Mouse (Mus musculus) inflammation-experienced regulatory T-cells, adult 6 months (primary cell): ENCODE measurements at regions not wholly inside any gene's neighbourhood (a gene's known extent, or its start where the extent isn't known, plus 50 kb on each side); places are given as distances from the start of the nearest gene placed in this dataset.

Experiments used
- ATAC-seq: one replicate; pipeline ENCODE4 v1.8.0; 2017

DNA sequence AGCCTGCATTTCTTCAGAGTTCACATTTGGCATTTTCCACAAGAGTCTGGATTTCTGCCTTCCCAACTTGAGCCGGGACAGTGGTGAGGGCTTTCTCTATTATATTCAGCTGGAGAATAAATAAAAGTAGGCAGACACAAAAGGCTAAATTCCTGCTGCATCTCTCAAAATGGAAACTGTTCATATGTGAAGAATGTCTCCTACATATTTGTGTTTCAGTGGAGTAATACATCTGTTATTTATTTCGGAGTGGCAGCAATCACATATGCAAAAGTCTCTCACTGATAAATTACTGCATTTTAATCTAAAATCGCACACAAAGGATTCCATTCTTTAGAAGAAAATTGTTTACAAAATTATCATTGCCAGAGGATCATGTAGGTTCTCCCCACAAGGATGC lies 230.9 kb upstream of the Tank start:
- no peak for ATAC-seq

DNA sequence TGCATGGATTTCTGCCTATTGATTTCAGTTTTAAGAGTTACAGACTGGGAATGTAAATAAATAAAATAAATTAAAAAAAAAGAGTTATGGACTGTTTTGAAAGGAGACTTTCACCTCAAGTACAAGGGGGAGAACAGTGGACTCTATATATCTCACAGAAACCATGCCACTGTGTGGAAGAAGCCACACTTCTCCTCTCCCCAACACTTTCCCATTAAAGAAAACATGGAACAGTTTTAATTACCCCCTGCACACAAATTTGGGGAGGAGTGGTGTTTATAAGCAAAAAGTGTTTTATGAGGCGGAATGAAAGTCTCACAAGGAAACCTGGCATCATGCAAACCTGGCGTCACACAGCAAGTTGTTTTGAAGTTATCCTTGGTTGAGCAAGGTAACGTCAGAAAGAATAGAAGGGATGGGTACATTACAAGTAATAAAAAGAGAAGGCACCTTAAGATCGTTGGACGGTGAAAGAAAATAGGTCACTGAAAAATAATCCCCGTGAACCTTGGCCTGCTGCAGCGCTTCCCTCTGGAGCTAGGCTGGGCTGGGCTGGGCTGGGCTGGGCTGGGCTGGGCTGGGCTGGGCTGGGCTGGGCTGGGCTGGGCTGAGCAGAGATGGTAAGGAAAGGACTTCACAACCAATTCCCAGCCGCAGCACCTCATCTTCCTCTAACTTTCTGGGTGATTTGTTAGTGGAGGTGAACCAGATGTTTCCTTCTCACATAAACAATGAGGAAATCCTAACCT lies 232.2 kb upstream of the Tank start:
- no peak for ATAC-seq

DNA sequence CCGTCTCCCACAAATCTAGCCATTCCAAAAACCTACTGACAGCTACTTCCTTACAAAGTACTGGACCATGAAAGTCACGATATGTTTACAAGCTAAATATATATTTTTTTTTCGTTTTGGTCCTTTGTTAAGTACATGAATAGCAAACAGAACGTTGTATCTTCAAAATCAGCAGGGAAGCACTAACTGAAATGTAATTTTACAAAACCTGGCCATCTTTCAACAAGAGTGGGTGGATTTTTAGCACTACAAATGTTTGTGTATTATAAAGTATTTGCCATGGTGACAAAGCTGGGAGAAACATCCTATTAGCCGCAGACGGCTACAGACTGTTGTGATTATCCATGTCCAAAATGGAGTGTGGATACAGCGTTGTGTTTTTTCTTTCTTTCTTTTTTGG lies 233.1 kb upstream of the Tank start:
- no peak for ATAC-seq

DNA sequence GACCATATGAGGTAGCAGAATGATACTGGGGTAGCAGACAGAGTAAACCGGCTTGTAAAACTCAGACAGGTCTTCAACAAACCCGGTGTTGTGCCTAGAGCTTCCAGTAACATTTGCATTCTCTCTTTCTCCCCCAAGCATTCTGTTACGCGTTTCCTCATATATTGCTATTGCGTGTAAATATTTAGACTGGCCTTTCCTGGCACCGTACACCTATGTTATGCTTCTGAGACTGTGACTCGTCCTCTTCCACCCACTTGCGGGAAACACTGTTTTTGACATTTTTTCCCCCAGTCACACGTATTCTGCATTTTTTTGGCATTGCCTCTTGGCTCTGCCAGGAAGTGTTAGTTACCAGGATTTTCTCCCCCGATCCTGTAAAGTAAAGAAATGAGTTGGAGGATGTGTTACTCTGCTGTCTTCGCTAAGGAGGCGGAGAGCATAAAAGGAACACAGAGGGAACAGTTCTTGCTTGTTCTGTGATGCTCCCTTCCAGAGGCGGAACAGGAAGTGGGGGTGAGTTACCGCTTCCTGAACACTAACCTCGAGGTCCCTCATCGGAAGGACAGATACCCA lies 233.7 kb upstream of the Tank start:
- ATAC-seq = no peak

DNA sequence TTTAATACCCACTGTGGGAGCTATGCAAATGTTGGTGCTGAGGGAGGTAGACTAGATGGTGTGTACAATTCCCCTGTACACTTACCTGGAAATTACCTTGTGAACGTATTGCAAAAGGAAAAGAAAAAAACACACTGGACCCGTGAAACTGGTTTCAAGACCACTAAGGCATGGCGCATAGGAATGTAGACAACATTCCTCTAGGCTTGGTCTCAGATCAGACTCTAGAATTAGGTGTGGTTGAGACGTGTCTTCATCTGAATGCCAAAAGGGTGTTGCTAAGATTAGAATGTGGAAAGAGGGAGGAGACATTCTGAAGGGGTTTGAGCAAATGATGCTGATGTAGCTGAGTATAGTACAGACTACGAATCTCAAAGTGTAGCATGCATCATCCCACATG lies 237.1 kb upstream of the Tank start:
- no peak for ATAC-seq

GRCm38 (mm10) chr2:61319226-61319625 lies 259.2 kb upstream of the Tank start:
- no peak for ATAC-seq

DNA sequence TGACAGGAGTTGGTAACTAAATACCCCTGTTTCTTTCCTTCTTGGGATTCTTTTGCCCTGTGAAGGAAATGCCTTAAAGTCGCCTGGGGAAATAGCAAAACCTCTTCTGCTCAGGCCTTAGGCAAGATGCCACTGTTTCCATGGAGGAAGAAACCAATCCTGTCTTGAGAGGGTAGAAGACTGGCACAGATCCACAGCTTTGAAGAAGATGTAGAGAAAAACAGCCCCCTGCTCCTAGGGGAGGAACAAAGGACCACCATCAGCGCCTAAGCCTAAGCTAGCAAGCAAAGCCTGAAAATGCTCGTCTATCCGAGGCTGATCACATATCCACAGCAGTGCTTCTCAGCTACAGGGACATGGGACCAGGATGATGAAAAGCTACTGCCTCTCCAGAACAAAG lies 268.0 kb upstream of the Tank start:
- ATAC-seq = no peak

DNA sequence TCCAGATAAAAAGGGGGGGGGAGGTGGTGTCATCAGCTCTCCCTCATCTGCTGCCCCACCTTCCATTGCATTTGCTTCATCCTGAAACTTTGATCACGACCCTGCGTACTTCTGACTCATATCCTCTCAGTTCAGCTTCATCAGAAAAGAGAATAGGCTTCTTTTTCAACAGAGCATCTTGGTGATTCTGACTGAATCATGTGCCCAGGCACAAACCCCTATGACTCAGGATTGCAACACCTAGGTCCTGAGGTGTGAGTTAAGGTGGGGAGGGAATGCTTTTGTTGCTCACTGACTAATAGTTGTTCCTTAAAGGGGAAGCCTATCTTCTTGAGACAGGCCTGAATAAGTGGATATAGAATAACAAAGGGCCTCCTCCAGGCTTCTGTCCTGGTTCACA lies 269.2 kb upstream of the Tank start:
- no peak for ATAC-seq

- no peak for ATAC-seq
Measured at GRCm38 (mm10) chr2:61297135-61297534, 281.2 kb upstream of the Tank start.

DNA sequence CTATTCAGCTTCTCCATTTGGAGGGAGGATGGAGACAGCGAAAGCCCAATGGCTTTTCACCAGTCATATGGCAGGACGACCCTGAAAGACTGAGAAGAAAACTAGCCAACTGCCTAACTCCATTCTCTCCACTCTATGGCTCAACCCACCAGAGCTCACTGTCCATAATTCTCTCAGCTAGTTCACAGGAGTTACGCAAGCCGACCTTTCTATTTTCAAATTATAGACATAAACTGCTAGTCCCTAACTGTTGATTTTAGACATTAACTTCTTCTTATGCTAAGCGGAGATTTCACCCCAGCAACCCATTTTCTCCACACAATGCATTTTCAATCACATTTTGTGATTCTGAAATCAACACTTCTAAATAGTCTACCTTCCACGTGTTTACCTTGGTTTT lies 281.8 kb upstream of the Tank start:
- no peak for ATAC-seq

GRCm38 (mm10) chr2:61295261-61295964 lies 283.0 kb upstream of the Tank start:
- ATAC-seq = no peak

GRCm38 (mm10) chr2:61288246-61288645 lies 290.1 kb upstream of the Tank start:
- no peak for ATAC-seq

DNA sequence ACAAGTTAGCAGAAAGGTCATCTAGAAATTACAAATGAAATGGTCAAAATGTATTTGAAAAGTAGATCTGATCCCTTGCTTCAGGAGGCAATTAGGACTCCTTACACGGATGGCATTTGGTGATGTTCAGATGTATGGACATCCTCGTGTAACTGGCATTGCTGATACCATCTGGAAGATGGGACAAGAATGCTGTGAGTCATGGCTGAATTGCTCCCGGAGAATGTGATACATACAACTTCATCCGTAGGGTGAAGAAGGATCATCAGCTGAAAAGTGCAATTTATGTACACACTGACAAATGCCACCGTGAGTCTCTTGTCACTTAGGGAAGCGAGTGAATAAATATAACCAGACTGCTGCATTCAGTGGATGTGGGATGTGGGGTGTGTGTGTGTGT lies 293.7 kb upstream of the Tank start:
- ATAC-seq = no peak

GRCm38 (mm10) chr2:61283829-61284601 lies 294.4 kb upstream of the Tank start:
- ATAC-seq = no peak

DNA sequence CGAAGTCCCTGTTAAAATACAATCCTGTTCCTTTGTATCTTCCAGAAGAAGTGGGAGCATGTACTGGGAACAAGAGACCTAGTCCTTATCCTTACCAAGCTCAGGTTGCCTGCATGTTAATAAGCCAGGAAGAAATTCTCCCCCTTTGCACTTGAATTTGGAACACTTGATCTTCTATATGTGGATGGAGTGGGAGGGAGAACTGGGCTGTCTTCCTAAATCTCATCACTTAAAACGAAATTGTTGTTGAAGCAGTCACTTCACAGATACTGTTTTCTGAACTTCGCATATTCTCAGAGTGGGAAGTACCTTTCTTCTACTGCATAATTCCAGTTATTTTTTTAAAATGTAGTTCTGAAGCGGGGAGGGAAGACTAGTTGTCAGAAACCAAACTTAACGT lies 305.7 kb upstream of the Tank start:
- no peak for ATAC-seq

- no peak for ATAC-seq
Measured at GRCm38 (mm10) chr2:61267706-61268105, 304.7 kb upstream of the Rbms1 start.

DNA sequence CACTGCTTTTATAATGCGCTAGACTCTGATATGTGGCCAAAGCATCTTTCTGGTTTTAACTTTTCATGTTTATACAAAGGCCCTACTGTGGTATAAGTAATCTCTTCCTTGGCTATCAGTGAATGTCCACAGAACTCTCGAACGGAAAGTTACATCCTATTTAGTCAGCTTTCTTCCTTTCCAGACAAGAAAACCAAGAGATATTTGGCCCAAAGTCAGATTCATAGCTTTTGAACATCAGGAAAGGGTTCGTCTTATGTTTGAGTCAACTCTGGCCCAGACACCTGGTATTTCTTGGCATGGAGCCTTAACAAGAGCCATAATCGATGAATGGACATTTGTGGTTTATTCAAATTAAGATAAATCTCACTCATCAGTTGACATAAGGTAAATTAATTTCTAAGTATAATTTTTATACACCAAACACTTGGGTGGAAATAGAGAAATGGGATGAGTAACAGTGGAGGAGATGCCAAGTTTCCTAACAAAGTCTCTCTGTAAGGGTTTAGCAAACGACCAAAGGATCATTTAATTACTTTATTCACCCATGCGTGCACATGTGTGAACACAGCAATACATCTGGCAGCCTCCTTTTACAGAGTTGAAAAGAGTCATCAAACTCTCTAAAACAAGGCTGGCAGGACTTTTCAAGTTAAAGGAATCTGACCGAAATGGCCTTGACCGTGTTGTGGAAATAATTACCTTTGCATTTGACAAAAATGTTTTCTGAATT lies 287.2 kb upstream of the Rbms1 start:
- no peak for ATAC-seq

- ATAC-seq = no peak
Measured at GRCm38 (mm10) chr2:61247956-61248355, 285.0 kb upstream of the Rbms1 start.

GRCm38 (mm10) chr2:61247336-61247735 lies 284.3 kb upstream of the Rbms1 start:
- ATAC-seq = no peak

- no peak for ATAC-seq
Measured at GRCm38 (mm10) chr2:61246691-61247258, 283.8 kb upstream of the Rbms1 start.

GRCm38 (mm10) chr2:61245526-61245925 lies 282.5 kb upstream of the Rbms1 start:
- no peak for ATAC-seq

- no peak for ATAC-seq
Measured at GRCm38 (mm10) chr2:61221676-61222075, 258.7 kb upstream of the Rbms1 start.
